Mouse (Mus musculus): Measurements from ENCODE around the gene Aox4.

The Aox4 gene

GRCm38 (mm10) chr1:58244487-58244886 lies 34.3 kb downstream of the Aox4 start:
- DNase-seq (ENCODE audit: low read depth, low spot score): no peak

GRCm38 (mm10) chr1:58248518-58248917 lies 38.3 kb downstream of the Aox4 start:
- no peak for DNase-seq (ENCODE audit: low read depth, low spot score)

GRCm38 (mm10) chr1:58253466-58253865 lies 43.3 kb downstream of the Aox4 start:
- DNase-seq (ENCODE audit: low read depth, low spot score): no peak

DNA sequence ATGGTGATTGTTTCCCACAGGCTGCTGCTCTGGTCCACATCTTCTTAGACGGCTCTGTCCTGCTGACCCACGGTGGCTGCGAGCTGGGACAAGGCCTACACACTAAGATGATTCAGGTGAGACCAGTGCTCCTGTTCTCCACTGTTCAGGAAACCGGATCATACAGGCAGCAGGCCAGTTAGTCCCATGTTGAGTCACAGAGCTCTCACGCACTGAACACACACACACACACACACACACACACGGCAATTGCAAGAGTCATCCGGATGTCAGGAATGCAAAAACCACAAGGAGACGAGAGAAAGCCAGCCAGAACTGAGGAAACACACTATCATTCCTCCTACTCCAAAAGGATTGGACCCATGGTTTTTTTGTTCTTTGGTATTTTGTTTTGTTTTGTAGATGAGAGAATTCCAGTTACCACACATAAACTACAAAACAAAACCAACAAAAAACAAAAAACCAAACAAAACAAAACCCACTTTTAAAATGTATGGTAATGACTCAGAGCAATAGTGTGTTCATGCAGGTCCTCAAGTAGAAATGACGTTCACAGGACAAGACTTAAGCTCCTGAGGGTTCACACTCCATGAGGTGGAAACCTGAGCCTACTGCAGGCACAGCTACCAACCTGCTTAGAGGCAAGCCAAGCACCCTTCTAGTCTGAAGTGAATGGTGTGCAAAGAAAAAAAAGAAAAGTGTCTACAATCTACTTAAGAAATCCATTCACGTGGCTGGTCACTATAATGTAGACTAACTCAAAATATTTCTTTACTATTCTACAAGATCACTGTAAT lies 47.2 kb downstream of the Aox4 start:
- DNase-seq (ENCODE audit: low read depth, low spot score): no peak

DNA sequence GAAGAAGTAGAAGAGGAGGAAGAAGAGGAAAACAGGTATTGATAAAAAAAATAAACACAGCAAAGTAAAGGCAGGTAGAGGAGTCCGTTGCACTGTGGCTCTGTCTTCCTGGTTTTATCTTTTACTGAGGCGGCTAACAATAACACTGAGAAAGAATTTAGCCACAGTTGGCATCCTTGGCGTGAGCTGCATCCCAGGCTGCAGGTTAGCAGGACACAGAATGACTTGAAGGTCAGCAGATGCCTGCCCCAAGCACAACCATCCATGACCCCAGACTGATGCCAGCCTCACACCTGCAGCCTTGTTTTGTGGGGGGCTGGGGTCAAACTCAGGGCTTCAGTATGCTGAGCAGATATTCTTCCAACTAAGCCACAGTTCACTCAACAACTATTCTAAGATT lies 50.1 kb downstream of the Aox4 start:
- no peak for DNase-seq (ENCODE audit: low read depth, low spot score)

DNA sequence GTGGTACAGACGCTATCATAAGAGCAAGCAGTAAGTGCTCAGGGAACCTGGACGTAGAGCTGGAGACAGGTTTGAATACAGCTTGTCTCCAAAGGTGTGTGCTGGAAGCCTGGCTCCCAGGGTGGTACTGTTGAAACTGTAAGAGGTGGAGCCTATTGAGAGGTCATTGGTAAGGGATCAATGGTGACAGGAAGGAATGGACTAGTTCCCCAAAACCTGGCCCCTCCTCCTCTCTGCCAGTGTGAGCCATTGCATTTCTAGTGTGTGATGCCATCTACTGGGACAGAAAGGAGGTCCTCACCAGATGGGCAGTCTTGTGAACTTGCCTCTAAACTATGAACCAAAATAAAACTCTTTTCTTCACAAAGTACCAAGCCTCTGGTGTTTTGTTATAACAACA lies 58.0 kb downstream of the Aox4 start:
- DNase-seq (ENCODE audit: low read depth, low spot score): no peak

GRCm38 (mm10) chr1:58270807-58271569 lies 60.8 kb downstream of the Aox4 start:
- peak; percentile 30 for DNase-seq (ENCODE audit: low read depth, low spot score)

DNA sequence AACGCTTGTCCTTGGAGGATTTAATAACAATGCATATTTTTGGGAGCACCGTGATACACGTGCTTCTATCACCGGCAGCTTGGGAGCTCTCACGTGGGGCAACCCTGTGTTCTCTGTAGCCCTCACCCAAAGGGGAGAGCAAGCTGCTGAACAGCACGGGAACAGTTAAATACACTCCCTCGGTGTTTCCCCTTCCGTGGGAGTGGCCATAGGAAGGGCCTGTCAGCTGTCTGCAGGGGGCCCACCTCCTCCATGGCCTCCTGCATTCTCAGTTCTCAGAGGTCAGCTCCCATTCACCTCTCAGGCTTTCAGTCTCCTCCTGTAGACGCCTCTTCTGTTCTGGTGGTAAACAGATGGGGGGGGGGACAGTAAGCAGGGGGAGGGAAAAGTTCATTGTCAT lies 65.7 kb downstream of the Aox4 start:
- no peak for DNase-seq (ENCODE audit: low read depth, low spot score)

- DNase-seq (ENCODE audit: low read depth, low spot score): no peak
Measured at GRCm38 (mm10) chr1:58278026-58278425, 67.8 kb downstream of the Aox4 start, which contains the start of gene Aox2. TSS of gene Aox2 (plus strand) at chr1:58278326.

- DNase-seq (ENCODE audit: low read depth, low spot score): no peak
Measured at GRCm38 (mm10) chr1:58278513-58278912, 68.3 kb downstream of the Aox4 start.

DNA sequence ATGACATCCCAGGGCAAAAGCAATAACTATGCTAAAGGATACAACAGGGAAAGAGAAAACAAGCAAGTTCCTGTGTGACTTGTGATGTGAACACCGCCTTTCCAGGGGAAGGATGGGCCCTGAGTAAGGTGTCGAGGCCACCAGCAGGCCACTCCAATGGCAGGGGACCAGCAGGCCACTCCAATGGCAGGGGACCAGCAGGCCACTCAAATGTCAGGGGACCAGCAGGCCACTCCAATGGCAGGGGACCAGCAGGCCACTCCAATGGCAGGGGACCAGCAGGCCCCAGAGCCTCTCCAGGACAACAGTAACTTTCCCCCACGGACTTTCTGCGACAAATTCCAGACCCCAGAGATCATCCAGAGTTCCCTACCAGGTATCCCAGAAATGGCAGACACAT lies 70.2 kb downstream of the Aox4 start:
- no peak for DNase-seq (ENCODE audit: low read depth, low spot score)

DNA sequence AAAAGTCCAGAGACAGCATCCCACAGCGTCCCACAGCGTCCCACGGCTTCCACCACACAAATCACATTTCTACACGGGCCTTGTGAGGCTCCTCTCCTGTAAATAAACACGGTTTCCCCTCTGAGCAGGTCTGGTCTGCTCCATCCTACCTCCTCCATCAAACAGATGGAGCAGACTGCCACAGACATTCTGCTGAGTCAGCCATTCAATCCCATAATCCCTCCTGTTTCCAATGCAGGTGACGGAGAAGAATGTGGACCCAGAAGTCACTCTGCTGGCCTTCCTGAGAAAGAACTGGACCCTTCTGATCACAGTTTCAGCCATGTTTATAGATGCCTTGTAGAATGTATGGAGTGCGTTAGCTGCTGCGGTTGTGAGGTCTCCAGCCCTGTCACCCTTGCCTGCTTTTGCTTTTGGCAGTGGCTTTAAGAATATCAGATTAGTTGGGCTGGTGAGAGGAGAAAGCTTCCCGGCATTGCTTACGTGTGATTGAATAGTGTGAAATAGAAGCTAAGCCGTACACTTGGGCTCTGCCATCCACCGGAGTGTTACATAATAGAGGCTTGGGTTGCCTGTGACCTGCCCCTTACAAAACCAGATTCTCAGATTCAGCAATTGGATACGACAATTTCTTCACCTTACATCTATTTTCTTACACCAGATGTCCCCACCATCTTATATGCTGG lies 70.9 kb downstream of the Aox4 start:
- DNase-seq (ENCODE audit: low read depth, low spot score): no peak

DNA sequence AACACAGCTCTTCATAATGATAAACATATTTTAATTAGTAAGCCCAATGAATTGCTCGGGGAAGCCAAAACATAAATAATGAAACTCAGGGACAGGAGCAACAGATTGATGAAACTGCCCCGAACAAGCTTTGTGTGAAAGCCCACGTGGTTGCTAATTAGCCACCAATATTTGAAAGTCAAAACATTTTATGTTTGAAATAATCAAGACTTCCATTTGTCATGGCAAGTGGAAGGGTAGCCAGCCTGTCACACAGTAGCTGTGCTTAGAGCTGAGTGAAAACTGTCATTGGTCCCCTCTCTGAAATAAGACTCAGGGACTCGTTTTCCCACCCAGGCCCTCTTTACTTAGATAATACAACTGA lies 71.4 kb downstream of the Aox4 start:
- no peak for DNase-seq (ENCODE audit: low read depth, low spot score)

DNA sequence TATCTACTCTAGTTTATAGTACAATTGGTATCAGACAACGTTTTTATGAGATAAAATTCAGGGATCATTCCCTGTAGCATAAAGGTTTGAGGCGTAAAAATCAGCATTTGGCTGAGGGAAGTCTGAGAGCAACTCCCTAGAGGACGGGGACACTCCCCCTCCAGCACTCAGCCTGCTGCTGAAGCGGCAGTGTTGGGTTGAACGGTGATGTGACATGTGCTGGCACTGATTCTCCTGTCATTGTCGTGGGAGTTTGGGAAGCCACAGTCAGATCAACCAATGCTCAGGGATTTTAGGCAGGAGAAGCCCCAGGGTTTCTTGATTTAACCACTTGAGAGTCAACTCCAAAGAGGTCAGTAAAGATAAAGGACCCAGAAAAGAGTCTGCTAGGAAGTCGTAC lies 74.3 kb downstream of the Aox4 start:
- no peak for DNase-seq (ENCODE audit: low read depth, low spot score)

DNA sequence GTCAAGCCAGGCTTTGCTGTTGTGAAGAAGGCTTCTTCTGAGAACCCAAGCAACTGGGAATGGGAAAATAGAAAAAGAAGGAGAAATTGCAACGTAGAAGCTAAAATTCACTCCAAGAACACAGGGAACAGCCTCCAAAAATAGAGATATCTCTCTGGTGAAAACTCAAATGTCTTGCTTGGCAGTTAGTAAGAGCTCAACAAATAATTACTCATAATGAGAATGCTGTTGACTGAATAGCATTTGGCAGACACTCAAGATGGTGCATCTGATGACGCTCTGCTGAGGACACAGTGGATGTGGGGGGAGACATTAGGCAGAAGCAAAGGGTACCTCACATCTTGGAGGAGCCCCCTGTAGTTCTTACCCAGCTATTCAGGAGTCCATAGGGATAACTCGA lies 77.9 kb downstream of the Aox4 start:
- no peak for DNase-seq (ENCODE audit: low read depth, low spot score)

GRCm38 (mm10) chr1:58289863-58290469 lies 79.8 kb downstream of the Aox4 start:
- DNase-seq (ENCODE audit: low read depth, low spot score): no peak

DNA sequence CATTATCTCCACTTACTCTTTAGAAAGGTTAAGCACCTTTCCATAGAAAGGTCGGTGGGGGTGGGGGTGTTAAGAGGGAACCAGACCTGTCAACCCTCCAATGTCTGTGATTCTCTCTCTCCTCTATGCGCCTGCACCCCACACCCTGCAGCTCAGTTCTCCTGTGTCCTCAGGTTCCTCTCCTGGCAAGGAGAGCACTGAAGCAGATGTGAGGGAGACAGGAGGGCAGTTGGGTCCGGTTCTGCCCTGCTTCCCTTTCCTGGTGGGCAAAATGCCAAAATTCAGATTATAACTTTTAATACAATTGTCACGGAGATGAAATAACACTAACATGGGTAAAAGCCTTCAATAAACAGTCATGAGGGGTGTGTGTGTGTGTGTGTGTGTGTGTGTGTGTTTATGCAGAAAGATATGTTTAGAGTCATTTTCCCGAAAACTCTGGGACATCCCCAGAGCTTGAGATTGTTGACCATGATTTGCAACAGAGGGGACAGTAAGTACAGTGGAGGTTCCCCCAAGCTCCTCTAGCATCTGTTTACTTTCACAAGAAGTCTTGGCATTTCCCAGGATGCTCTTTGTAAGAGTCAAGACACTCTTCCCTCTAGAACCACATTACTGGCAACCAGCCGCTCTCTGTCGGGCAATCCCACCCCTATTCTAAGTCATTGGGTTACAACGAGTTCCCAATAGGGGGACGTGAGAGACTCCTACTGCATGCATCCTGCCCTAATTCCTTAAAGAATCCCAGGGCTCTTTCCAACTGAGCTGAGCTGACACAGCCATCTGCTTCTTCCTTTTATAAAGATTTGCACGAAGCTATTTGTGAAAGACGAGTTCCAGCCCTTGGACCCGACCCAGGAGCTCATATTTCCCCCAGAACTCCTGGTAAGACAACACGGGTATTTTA lies 81.5 kb downstream of the Aox4 start:
- no peak for DNase-seq (ENCODE audit: low read depth, low spot score)

- DNase-seq (ENCODE audit: low read depth, low spot score): no peak
Measured at GRCm38 (mm10) chr1:58294730-58295129, 84.5 kb downstream of the Aox4 start.

GRCm38 (mm10) chr1:58296278-58296677 lies 86.1 kb downstream of the Aox4 start:
- peak; percentile 58 for DNase-seq (ENCODE audit: low read depth, low spot score)

DNA sequence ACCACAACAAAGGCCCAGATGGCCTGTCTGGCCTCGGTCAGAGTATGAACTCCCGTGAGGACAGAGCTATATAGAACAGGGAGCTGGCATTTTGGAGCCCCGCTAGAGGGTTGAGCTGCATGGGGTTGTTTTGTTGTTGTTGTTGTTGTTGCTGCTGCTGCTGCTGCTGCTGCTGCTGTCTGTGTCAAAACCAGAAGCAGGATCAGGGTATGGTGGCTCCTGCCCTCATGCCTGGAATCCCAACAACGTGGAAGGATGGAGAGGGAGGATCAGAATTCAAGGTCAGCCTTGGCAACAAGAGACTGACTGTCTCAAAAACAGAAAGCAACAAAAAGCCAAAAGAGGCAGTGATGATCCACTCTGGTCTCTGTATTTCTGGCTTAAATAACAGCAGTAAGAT lies 86.6 kb downstream of the Aox4 start:
- DNase-seq (ENCODE audit: low read depth, low spot score): no peak

GRCm38 (mm10) chr1:58298347-58298746 lies 88.2 kb downstream of the Aox4 start:
- DNase-seq (ENCODE audit: low read depth, low spot score): no peak

Measured in retina, postnatal 7 days (tissue).